Mouse (Mus musculus) C2C12 (cell line): ENCODE results near the gene Hyal5. TPM values are rescaled to one million over a fixed set of nuclear protein-coding genes. Genes with fewer than 3 reads are reported as not detected.

Source experiments
- H3K27me3 ChIP-seq: one replicate; pipeline ENCODE4 v1.6.1; 2011; ENCODE audit not compliant: control insufficient read depth, insufficient read depth, insufficient read length
- H3K36me3 ChIP-seq: one replicate; pipeline ENCODE4 v1.6.1; 2011; ENCODE audit not compliant: control insufficient read depth, insufficient read depth
- H3K4me3 ChIP-seq: one replicate; pipeline ENCODE4 v1.5.1; 2011; ENCODE audit warnings: mild to moderate bottlenecking, control low read depth; ENCODE audit not compliant: poor library complexity, insufficient read depth, severe bottlenecking
- H3K79me2 ChIP-seq: one replicate; pipeline ENCODE4 v1.6.1; 2011; ENCODE audit not compliant: control insufficient read depth, insufficient read depth
- H3K79me3 ChIP-seq: one replicate; pipeline ENCODE4 v1.6.1; 2011; ENCODE audit warnings: low read depth, control low read depth
- H3ac ChIP-seq: one replicate; pipeline ENCODE3; 2011; ENCODE audit warnings: low read depth; ENCODE audit not compliant: control insufficient read depth, insufficient read length
- CEBPB ChIP-seq: IDR thresholded peaks from one replicate; pipeline ENCODE4 v1.6.1; 2011; ENCODE audit warnings: low read depth, mild to moderate bottlenecking, control low read depth, moderate library complexity
- CTCF ChIP-seq: IDR thresholded peaks from one replicate; pipeline ENCODE4 v1.5.1; 2011; ENCODE audit not compliant: control insufficient read depth, insufficient read depth, insufficient read length
- FOSL1 ChIP-seq: IDR thresholded peaks from one replicate; pipeline ENCODE4 v1.8.0; 2011; ENCODE audit warnings: mild to moderate bottlenecking, low read length; ENCODE audit not compliant: poor library complexity, insufficient read depth, severe bottlenecking
- MAX ChIP-seq: IDR thresholded peaks from one replicate; pipeline ENCODE4 v1.6.1; 2011; ENCODE audit warnings: mild to moderate bottlenecking, control low read depth
- MYOD1 ChIP-seq: IDR thresholded peaks from one replicate; pipeline ENCODE4 v1.6.1; 2011; ENCODE audit warnings: low read depth; ENCODE audit not compliant: control insufficient read depth, insufficient read length
- MYOG ChIP-seq: IDR thresholded peaks from one replicate; pipeline ENCODE4 v1.6.1; 2011; ENCODE audit not compliant: control insufficient read depth, insufficient read length; ENCODE audit errors: extremely low read depth
- USF1 ChIP-seq: IDR thresholded peaks from one replicate; pipeline ENCODE4 v1.6.1; 2011; ENCODE audit warnings: low read depth, mild to moderate bottlenecking, control low read depth, moderate library complexity
- long read RNA-seq, 2 experiments: library from polyadenylated mRNA; unstranded; transcript quantifications; one replicate each; pipeline ENCODE4 v2.0.0; 2019 to 2020
- polyA plus RNA-seq: library from polyadenylated mRNA; unstranded; fragments of >200 nt; fragmentation: generic; extraction: Trizol; gene quantifications from one replicate; pipeline ENCODE4 v1.2.1, GENCODE M21; 2012; ENCODE audit warnings: missing spikeins

Hyal5 gene
- not detected for polyA plus RNA-seq
- long read RNA-seq, experiment 1 = 0 reads
- long read RNA-seq, experiment 2 = 0 reads

- no peaks in the 10 kb centered on the region for H3K27me3 ChIP-seq
- H3ac ChIP-seq = no peak within 1 kb of the TSS
- no peaks in the 10 kb centered on the region for H3K79me2 ChIP-seq
- H3K79me3 ChIP-seq = no peaks in the 10 kb centered on the region
- no peaks in the 10 kb centered on the region for H3K36me3 ChIP-seq
- TF ChIP-seq CEBPB = no peak
- TF ChIP-seq MYOG = no peak
- TF ChIP-seq USF1 = no peak
- no peak for TF ChIP-seq MAX
- no peak for TF ChIP-seq FOSL1
- no peak for TF ChIP-seq MYOD1
- no peak for TF ChIP-seq CTCF
- no peak within 1 kb of the TSS for H3K4me3 ChIP-seq
Observed at GRCm38 (mm10) chr6:24857697-24858096, at the start of gene Hyal5. TSS of gene Hyal5 (plus strand) at chr6:24857997.

- Histone ChIP-seq H3K36me3 (no peaks in the 10 kb centered on the region), H3K4me3 (no peak overlapping the region), H3K79me3 (no peaks in the 10 kb centered on the region), H3K27me3 (no peaks in the 10 kb centered on the region), H3K79me2 (no peaks in the 10 kb centered on the region), H3ac (no peak overlapping the region)
- TF ChIP-seq FOSL1 (no peak), MYOG (no peak), MAX (no peak), CTCF (no peak), MYOD1 (no peak), USF1 (no peak)
Observed at GRCm38 (mm10) chr6:24822070-24822469, 35.7 kb upstream of the Hyal5 start.

GRCm38 (mm10) chr6:24860320-24860719, 2.5 kb downstream of the Hyal5 start:
- Histone ChIP-seq H3K79me2 (no peaks in the 10 kb centered on the region), H3K79me3 (no peaks in the 10 kb centered on the region), H3K36me3 (no peaks in the 10 kb centered on the region), H3ac (no peak overlapping the region), H3K4me3 (no peak overlapping the region), H3K27me3 (no peaks in the 10 kb centered on the region)
- TF ChIP-seq USF1 = no peak
- TF ChIP-seq MAX = no peak
- no peak for TF ChIP-seq CEBPB
- no peak for TF ChIP-seq FOSL1
- no peak for TF ChIP-seq MYOD1
- TF ChIP-seq CTCF = no peak
- TF ChIP-seq MYOG = no peak

- Histone ChIP-seq H3ac (no peak overlapping the region), H3K36me3 (no peaks in the 10 kb centered on the region), H3K4me3 (no peak overlapping the region), H3K27me3 (no peaks in the 10 kb centered on the region), H3K79me2 (no peaks in the 10 kb centered on the region), H3K79me3 (no peaks in the 10 kb centered on the region)
- no peak for TF ChIP-seq CEBPB
- no peak for TF ChIP-seq MYOG
- no peak for TF ChIP-seq FOSL1
- TF ChIP-seq MAX = no peak
- TF ChIP-seq USF1 = no peak
- TF ChIP-seq CTCF = no peak
- no peak for TF ChIP-seq MYOD1
Observed at GRCm38 (mm10) chr6:24863649-24864048, 5.9 kb downstream of the Hyal5 start.

GRCm38 (mm10) chr6:24894146-24894873, 36.5 kb downstream of the Hyal5 start:
- Histone ChIP-seq H3K79me3 (no peaks in the 10 kb centered on the region), H3ac (no peak overlapping the region), H3K4me3 (no peak overlapping the region), H3K27me3 (no peaks in the 10 kb centered on the region), H3K79me2 (no peaks in the 10 kb centered on the region), H3K36me3 (no peaks in the 10 kb centered on the region)
- peak; percentile 41 for TF ChIP-seq USF1
- TF ChIP-seq CEBPB = no peak

GRCm38 (mm10) chr6:24894874-24895183, 37.0 kb downstream of the Hyal5 start:
- H3K4me3 ChIP-seq = peak overlapping the region; percentile 11
- H3ac ChIP-seq = peak overlapping the region; percentile 15
- no peaks in the 10 kb centered on the region for H3K36me3 ChIP-seq

More at GRCm38 (mm10) chr6:24894874-24895183, 37.0 kb downstream of the Hyal5 start:
- H3K27me3 ChIP-seq = no peaks in the 10 kb centered on the region
- TF ChIP-seq MYOD1 = no peak
- TF ChIP-seq FOSL1 = no peak
- no peak for TF ChIP-seq MYOG
- no peak for TF ChIP-seq USF1
- TF ChIP-seq MAX = no peak
- no peak for TF ChIP-seq CTCF
- H3K79me3 ChIP-seq = no peaks in the 10 kb centered on the region
- H3K79me2 ChIP-seq = no peaks in the 10 kb centered on the region
